Mouse (Mus musculus): Measurements from ENCODE around the gene Dgkd.

- no peak for TF ChIP-seq CTCF (IDR thresholded peaks at IDR 0.05; ENCODE audit: low read depth)
- no peak for TF ChIP-seq EP300 (IDR thresholded peaks at IDR 0.05; ENCODE audit: low read depth)
These were observed 106.9 kb downstream of the Dgkd start for GRCm38 (mm10) chr1:87959998-87960431.

All from liver, postnatal 0 days (tissue).